Mouse (Mus musculus) thymus, adult 2 months (tissue): ENCODE results near the gene Pxmp4. TPM values are rescaled to one million over a fixed set of nuclear protein-coding genes. Genes with fewer than 3 reads are reported as not detected.

Experiments
- DNase-seq: peaks from one replicate; pipeline ENCODE4 v3.0.0; 2021
- H3K27ac ChIP-seq: fragments of 200-500 bp; 2 replicates; pipeline ENCODE4 v1.5.1; 2012; ENCODE audit warnings: low read length, control low read depth; ENCODE audit not compliant: control insufficient read depth, insufficient read depth
- H3K27me3 ChIP-seq: fragments of 200-500 bp; 2 replicates; pipeline ENCODE4 v1.6.1; 2012; ENCODE audit warnings: mild to moderate bottlenecking, low read length, moderate library complexity, mixed read lengths; ENCODE audit not compliant: control insufficient read depth, insufficient read depth
- H3K36me3 ChIP-seq: fragments of 200-500 bp; 2 replicates; pipeline ENCODE4 v1.6.1; 2012; ENCODE audit warnings: mild to moderate bottlenecking, low read length, moderate library complexity; ENCODE audit not compliant: control insufficient read depth, insufficient read depth
- H3K4me1 ChIP-seq: fragments of 200-500 bp; replicated peaks from 2 replicates; pipeline ENCODE4 v1.6.1; 2012; ENCODE audit warnings: low read length; ENCODE audit not compliant: control insufficient read depth, insufficient read depth
- H3K4me3 ChIP-seq: fragments of 200-500 bp; 2 replicates; pipeline ENCODE4 v1.5.1; 2012; ENCODE audit warnings: mild to moderate bottlenecking, low read length, control low read depth, moderate library complexity; ENCODE audit not compliant: control insufficient read depth, insufficient read depth
- CTCF ChIP-seq: fragments of 200-500 bp; IDR thresholded peaks from 2 replicates; pipeline ENCODE4 v1.5.1; 2012; ENCODE audit warnings: mild to moderate bottlenecking, control low read depth, low read length, moderate library complexity, borderline replicate concordance; ENCODE audit not compliant: control insufficient read depth, poor library complexity, insufficient read depth; ENCODE audit errors: extremely low read depth
- POLR2A ChIP-seq: fragments of 200-500 bp; IDR thresholded peaks from 2 replicates; pipeline ENCODE4 v1.6.1; 2012; ENCODE audit warnings: mild to moderate bottlenecking, low read length, control low read depth, moderate library complexity; ENCODE audit not compliant: control insufficient read depth, poor library complexity, insufficient read depth; ENCODE audit errors: extremely low read depth
- WGBS: fragments of 180-500 bp; shearing (Covaris S2); methylation state at CpG from one replicate; pipeline ENCODE4 v1.1.7; 2018; 5-methylcytosine and 5-hydroxymethylcytosine counted together
- polyA plus RNA-seq: library from polyadenylated mRNA; depleted of rRNA; stranded (reverse); fragments of >200 nt; gene quantifications from 2 replicates; pipeline ENCODE4 v1.2.3, GENCODE M21; 2012

Pxmp4 gene
- polyA plus RNA-seq, 1 experiment: 70.7 TPM

- TF ChIP-seq CTCF: no peak
- TF ChIP-seq POLR2A: no peak
- no peak overlapping the region for H3K4me3 ChIP-seq
- no peak overlapping the region for H3K27ac ChIP-seq
- H3K4me1 ChIP-seq: peaks cover 29% of the 10 kb centered on the region
- 64% methylated on average over 7 of the region's 7 CpGs for WGBS
- DNase-seq: no peak
- H3K36me3 ChIP-seq: no peaks in the 10 kb centered on the region
- no peaks in the 10 kb centered on the region for H3K27me3 ChIP-seq
Observed at GRCm38 (mm10) chr2:154574271-154574670, 29.2 kb downstream of the Pxmp4 start.

- no peak for TF ChIP-seq POLR2A
- TF ChIP-seq CTCF: no peak
- no peaks in the 10 kb centered on the region for H3K36me3 ChIP-seq
- DNase-seq: no peak
- WGBS: 94% methylated on average over 3 of the region's 3 CpGs
- no peak overlapping the region for H3K27ac ChIP-seq
- H3K4me1 ChIP-seq: peaks cover 41% of the 10 kb centered on the region
- H3K4me3 ChIP-seq: no peak overlapping the region
- H3K27me3 ChIP-seq: no peaks in the 10 kb centered on the region
Observed at GRCm38 (mm10) chr2:154572996-154573395, 30.5 kb downstream of the Pxmp4 start.

- WGBS: 82% methylated on average over 8 of the region's 8 CpGs
- H3K4me3 ChIP-seq: no peak overlapping the region
- H3K36me3 ChIP-seq: no peaks in the 10 kb centered on the region
- TF ChIP-seq POLR2A (no peak), CTCF (no peak)
- peaks cover 37% of the 10 kb centered on the region for H3K4me1 ChIP-seq
- no peak for DNase-seq
- no peaks in the 10 kb centered on the region for H3K27me3 ChIP-seq
- no peak overlapping the region for H3K27ac ChIP-seq
Observed at GRCm38 (mm10) chr2:154571976-154572375, 31.5 kb downstream of the Pxmp4 start.

GRCm38 (mm10) chr2:154571266-154571665, 32.2 kb downstream of the Pxmp4 start:
- peaks cover 30% of the 10 kb centered on the region for H3K4me1 ChIP-seq
- no peaks in the 10 kb centered on the region for H3K27me3 ChIP-seq
- H3K36me3 ChIP-seq: no peaks in the 10 kb centered on the region
- DNase-seq: no peak
- no peak overlapping the region for H3K27ac ChIP-seq
- TF ChIP-seq POLR2A: no peak
- TF ChIP-seq CTCF: no peak
- WGBS: 87% methylated on average over 4 of the region's 4 CpGs
- H3K4me3 ChIP-seq: no peak overlapping the region

GRCm38 (mm10) chr2:154570666-154571065, 32.8 kb downstream of the Pxmp4 start:
- Histone ChIP-seq H3K27me3 (no peaks in the 10 kb centered on the region), H3K4me3 (no peak overlapping the region), H3K36me3 (no peaks in the 10 kb centered on the region), H3K27ac (no peak overlapping the region), H3K4me1 (peaks cover 28% of the 10 kb centered on the region)
- TF ChIP-seq POLR2A (no peak), CTCF (no peak)
- 27% methylated on average over 4 of the region's 4 CpGs for WGBS
- no peak for DNase-seq

- DNase-seq: peak; percentile 93
- WGBS: under 1% methylated on average over 44 of the region's 44 CpGs
- no peak within 1 kb of the TSS for H3K27ac ChIP-seq
- peak within 1 kb of the TSS; percentile 53 for H3K4me3 ChIP-seq
- H3K27me3 ChIP-seq: no peaks in the 10 kb centered on the region
- H3K4me1 ChIP-seq: peaks cover 28% of the 10 kb centered on the region
- no peaks in the 10 kb centered on the region for H3K36me3 ChIP-seq
- no peak for TF ChIP-seq CTCF
- 0 out of 2 replicates have a peak, but pooled peaks have one; percentile 36 for TF ChIP-seq POLR2A
Observed at GRCm38 (mm10) chr2:154569836-154570286, 33.6 kb downstream of the Pxmp4 start, which contains the start of gene E2f1. E2f1 (minus strand) TSS chr2:154569892.

GRCm38 (mm10) chr2:154569071-154569748, 34.3 kb downstream of the Pxmp4 start:
- no peak for TF ChIP-seq POLR2A
- no peak for TF ChIP-seq CTCF
- peak; percentile 65 for DNase-seq
- WGBS: under 1% methylated on average over 66 of the region's 70 CpGs
- Histone ChIP-seq H3K27me3 (no peaks in the 10 kb centered on the region), H3K27ac (no peak overlapping the region), H3K4me1 (peaks cover 25% of the 10 kb centered on the region), H3K4me3 (peak overlapping the region; percentile 52), H3K36me3 (no peaks in the 10 kb centered on the region)
